Mouse (Mus musculus) ES-E14 (cell line): Measurements from ENCODE around the gene Fgd5. TPM values are rescaled to one million over a fixed set of nuclear protein-coding genes. Genes with fewer than 3 reads are reported as not detected.

Source experiments
- DNase-seq: peaks from one replicate; pipeline ENCODE4 v3.0.0-alpha.2; 2013; ENCODE audit warnings: low read depth, low spot score
- H3K27ac ChIP-seq: 2 replicates; pipeline ENCODE4 v1.5.1; 2012; ENCODE audit warnings: low read depth, mild to moderate bottlenecking, low read length, moderate library complexity, mixed read lengths; ENCODE audit not compliant: poor library complexity, insufficient read depth, severe bottlenecking
- H3K36me3 ChIP-seq: 2 replicates; pipeline ENCODE4 v1.6.1; 2012; ENCODE audit warnings: mild to moderate bottlenecking, low read length, moderate library complexity, mixed read lengths; ENCODE audit not compliant: control insufficient read depth, poor library complexity, insufficient read depth, severe bottlenecking
- H3K4me1 ChIP-seq, 2 experiments: fragments of 150-350 bp in 1 of 2; sonication (generic) in 1 of 2; 2 replicates each; pipeline ENCODE4 v1.6.1; 2012; ENCODE audit warnings: low read length in 2 of 2, mild to moderate bottlenecking in 1 of 2, mixed read lengths in 1 of 2; ENCODE audit not compliant: control insufficient read depth in 2 of 2, insufficient read depth in 2 of 2, poor library complexity in 1 of 2
- H3K4me3 ChIP-seq, 2 experiments: fragments of 150-350 bp in 1 of 2; sonication (generic) in 1 of 2; 2 replicates each; pipeline ENCODE4 v1.5.1; 2012; ENCODE audit warnings: low read length in 2 of 2, low read depth in 1 of 2, mild to moderate bottlenecking in 1 of 2, mixed read lengths in 1 of 2; ENCODE audit not compliant: insufficient read depth in 1 of 2, poor library complexity in 1 of 2, severe bottlenecking in 1 of 2
- H3K9ac ChIP-seq: 2 replicates; pipeline ENCODE4 v1.6.1; 2012; ENCODE audit warnings: low read depth, mild to moderate bottlenecking, low read length, mixed read lengths; ENCODE audit not compliant: poor library complexity, insufficient read depth, severe bottlenecking
- H3K9me3 ChIP-seq: fragments of 150-350 bp; sonication (generic); 2 replicates; pipeline ENCODE4 v1.6.1; 2012; ENCODE audit warnings: low read depth, mild to moderate bottlenecking, low read length; ENCODE audit not compliant: control insufficient read depth, insufficient read depth
- CHD2 ChIP-seq: IDR thresholded peaks from 2 replicates; pipeline ENCODE4 v1.6.1; 2014; ENCODE audit warnings: mild to moderate bottlenecking, low read depth, low read length, inconsistent platforms
- HCFC1 ChIP-seq: IDR thresholded peaks from 2 replicates; pipeline ENCODE4 v1.6.1; 2012; ENCODE audit warnings: low read length, inconsistent platforms, borderline replicate concordance; ENCODE audit not compliant: insufficient read depth
- MAFK ChIP-seq: IDR thresholded peaks from 2 replicates; pipeline ENCODE4 v1.6.1; 2014; ENCODE audit warnings: mild to moderate bottlenecking, low read depth, low read length, inconsistent platforms; ENCODE audit not compliant: insufficient read depth
- ZC3H11A ChIP-seq: IDR thresholded peaks from 2 replicates; pipeline ENCODE4 v1.6.1; 2012; ENCODE audit warnings: low read depth, mild to moderate bottlenecking, inconsistent platforms, low read length, borderline replicate concordance
- ZNF384 ChIP-seq: IDR thresholded peaks from 2 replicates; pipeline ENCODE4 v1.6.1; 2012; ENCODE audit warnings: low read depth, low read length, inconsistent platforms
- in situ Hi-C, 2 experiments: fragments of 600-800 bp; cut with MboI; formaldehyde crosslinking; loops; one replicate each; pipeline ENCODE4 v1.15.1; 2025; ENCODE audit warnings: low sequenced_read_pairs in 2 of 2, inconsistent platforms in 1 of 2; ENCODE audit not compliant: unreplicated experiment in 2 of 2
- total RNA-seq: library from RNA; depleted of rRNA; stranded (reverse); fragments of 300-350 nt; gene quantifications from 2 replicates; pipeline ENCODE4 v1.2.3, GENCODE M21; 2012

Fgd5 gene
- total RNA-seq, 1 experiment, result 2.5 TPM

DNA sequence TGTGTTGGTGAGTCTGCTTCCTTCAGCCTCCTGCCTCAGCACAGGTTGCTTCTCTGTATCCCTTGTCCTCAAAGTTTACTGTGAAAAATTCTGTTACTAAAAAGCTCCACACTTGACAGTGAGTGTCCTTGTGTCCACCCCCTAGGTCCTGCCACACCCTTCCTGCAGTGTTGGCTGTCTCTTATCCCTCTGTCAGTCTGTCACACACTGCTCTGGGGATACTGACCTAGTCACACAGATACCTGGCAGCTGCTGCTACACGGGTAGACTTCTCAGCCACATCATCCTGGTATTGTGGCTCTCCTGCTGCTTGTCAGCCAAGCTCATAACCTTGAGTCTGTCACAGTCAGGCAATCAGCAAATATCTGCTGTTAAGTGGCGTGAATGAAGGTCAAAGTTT is 14.1 kb downstream of the Fgd5 start:
- in situ Hi-C loops, result no loop called here
- no peak for DNase-seq
- H3K4me3 ChIP-seq, result no peak overlapping the region
- H3K27ac ChIP-seq, result no peak overlapping the region
- H3K9me3 ChIP-seq, result no peaks in the 10 kb centered on the region
- H3K9ac ChIP-seq, result no peak overlapping the region
- TF ChIP-seq MAFK (no peak), ZC3H11A (no peak), HCFC1 (no peak), CHD2 (no peak), ZNF384 (no peak)
- H3K36me3 ChIP-seq, result peaks cover 4% of the 10 kb centered on the region; the same call in 1 of the 2 replicates
- H3K4me1 ChIP-seq, result no peaks in the 10 kb centered on the region

DNA sequence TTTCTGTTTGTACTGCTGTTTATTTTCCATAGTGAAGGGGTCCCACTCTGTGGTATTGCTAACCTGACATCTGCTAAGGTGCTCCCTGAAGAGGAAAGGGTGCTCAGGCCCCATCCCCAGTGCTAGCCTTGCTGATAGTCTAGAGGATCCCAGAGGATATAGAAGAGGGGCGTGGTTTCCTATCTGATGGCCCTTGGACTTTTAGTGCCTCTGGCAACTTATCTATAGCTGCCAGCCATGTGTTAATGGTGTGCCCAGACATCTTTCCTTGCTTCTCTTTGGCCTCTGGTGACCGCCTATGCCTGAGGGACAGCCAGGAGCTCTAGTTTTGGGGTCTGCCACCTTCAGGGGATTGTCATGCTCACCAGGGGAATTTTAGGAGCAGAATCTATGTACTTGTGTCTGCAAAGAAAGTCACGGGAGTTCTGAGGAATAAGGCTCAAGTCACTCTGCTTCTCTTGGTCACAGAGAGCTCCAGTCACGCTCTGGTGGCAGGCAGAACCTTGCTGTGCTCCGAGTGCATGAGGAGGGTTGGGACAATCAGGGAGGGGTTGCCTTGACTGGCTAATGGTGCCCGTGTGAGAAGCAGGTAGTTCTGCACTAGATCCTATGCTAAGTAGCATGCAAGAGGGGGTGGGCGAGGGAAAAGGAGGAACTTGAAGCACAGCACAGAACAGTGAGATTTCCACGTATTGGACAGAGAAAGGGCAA is 15.3 kb downstream of the Fgd5 start:
- Histone ChIP-seq H3K4me1 (no peaks in the 10 kb centered on the region), H3K9me3 (no peaks in the 10 kb centered on the region), H3K9ac (no peak overlapping the region), H3K27ac (no peak overlapping the region), H3K36me3 (peaks cover 4% of the 10 kb centered on the region; the same call in 1 of the 2 replicates), H3K4me3 (no peak overlapping the region)
- no peak for DNase-seq
- in situ Hi-C loops, result no loop called here
- TF ChIP-seq MAFK (no peak), ZC3H11A (no peak), CHD2 (no peak), HCFC1 (no peak), ZNF384 (no peak)

DNA sequence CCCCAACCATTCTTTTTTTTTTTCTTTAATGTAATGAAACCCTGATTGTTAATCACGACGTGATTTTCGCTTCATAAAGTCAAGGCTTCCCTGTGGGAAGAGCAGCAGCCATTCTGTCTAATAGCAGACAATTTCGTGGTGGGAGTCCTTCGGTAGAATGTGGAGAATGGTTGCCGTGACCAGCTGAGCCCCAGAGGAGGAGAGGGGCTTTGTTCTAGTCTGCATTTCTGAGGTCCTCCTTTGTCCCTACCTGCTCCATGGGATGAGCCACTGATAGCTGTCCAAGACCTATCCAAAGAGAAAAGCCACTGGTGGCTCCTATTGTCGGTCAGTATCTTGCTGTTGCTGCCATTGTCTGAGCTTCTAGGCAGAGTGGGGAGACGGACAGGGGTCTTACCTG is 17.4 kb downstream of the Fgd5 start:
- H3K9me3 ChIP-seq, result no peaks in the 10 kb centered on the region

DNA sequence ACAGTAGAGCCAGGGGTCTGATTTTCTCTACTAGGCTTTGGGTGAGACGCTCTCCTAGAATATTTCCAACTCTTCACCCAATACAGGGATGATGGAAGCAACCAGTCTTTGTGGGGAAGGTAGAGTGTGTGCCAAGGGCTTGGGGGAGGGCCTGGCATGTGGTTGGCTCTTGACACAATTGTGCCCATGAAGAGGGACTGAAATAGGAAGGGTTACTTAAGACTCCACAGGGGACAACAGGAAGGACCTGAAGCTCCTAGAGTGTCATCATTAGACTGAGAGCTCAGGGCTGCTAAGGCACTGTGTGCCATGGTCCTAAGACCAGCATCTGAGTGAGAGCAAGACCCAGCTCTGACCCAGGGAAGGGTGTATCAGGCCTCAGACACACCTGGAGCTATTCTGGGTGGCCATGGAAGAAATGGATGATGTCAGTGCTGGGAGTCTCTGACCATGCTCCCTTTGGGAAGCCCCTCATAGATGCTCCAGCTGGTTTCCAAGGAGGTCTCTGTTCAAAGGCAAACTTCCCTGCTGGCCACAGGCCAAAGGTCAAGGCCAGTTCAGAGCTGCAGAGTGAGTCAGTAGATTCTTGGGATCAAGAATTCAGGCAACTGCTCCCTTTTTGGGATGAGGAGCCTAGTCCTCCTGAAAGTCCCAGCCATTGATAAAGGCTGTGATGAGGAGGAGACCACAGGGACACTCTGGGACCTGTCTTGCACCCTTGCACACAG is 24.0 kb downstream of the Fgd5 start:
- TF ChIP-seq CHD2 (no peak), ZC3H11A (no peak), HCFC1 (no peak), ZNF384 (no peak), MAFK (no peak)
- in situ Hi-C loops, result no loop called here
- DNase-seq, result no peak
- H3K27ac ChIP-seq, result no peak overlapping the region; the same call in 1 of the 2 replicates
- H3K9me3 ChIP-seq, result no peaks in the 10 kb centered on the region
- H3K36me3 ChIP-seq, result no peaks in the 10 kb centered on the region
- peaks cover 8 to 27% of the 10 kb centered on the region in 2 experiments; a peak in 2 of 4 replicates for H3K4me1 ChIP-seq
- no peak overlapping the region for H3K9ac ChIP-seq
- H3K4me3 ChIP-seq, result no peak overlapping the region

More for the DNA sequence above, 17.4 kb downstream of the Fgd5 start:
- TF ChIP-seq CHD2, result no peak
- TF ChIP-seq MAFK, result no peak
- no peak for TF ChIP-seq ZC3H11A
- no peak for TF ChIP-seq HCFC1
- no peak for TF ChIP-seq ZNF384
- Histone ChIP-seq H3K36me3 (no peaks in the 10 kb centered on the region; the same call in 1 of the 2 replicates), H3K4me3 (no peak overlapping the region), H3K9ac (no peak overlapping the region), H3K27ac (no peak overlapping the region), H3K4me1 (no peaks in the 10 kb centered on the region)
- DNase-seq, result no peak
- in situ Hi-C loops, result no loop called here

DNA sequence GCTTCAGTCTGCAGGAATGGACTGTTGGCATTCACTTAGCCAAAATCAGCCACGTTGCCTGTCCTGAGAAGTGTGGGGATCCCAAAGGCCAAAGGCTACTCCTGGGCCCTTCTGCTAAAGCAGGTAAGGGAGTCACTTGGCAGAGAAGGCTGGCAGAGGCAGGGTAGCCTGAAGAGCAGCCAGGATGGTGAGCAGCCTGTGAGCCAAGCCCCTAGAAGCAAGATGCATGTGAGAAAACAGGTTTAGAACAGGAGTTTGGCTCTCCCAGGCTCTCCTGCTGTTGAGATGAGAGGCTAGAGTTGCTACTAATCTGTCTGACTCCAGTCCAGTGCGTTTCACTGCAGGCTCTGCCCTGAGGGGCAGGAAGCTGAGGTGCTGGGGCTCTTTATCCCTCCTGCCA is 25.0 kb downstream of the Fgd5 start:
- Histone ChIP-seq H3K36me3 (no peaks in the 10 kb centered on the region), H3K4me3 (no peak overlapping the region), H3K9me3 (no peaks in the 10 kb centered on the region), H3K4me1 (peaks cover 8 to 27% of the 10 kb centered on the region in 2 experiments; a peak in 2 of 4 replicates), H3K9ac (no peak overlapping the region), H3K27ac (no peak overlapping the region)
- TF ChIP-seq HCFC1 (no peak), MAFK (no peak), CHD2 (no peak), ZNF384 (no peak)
- in situ Hi-C loops, result no loop called here
- DNase-seq, result no peak
